8 mouse cellular contexts compared by ENCODE assay signal in the genomic region with DNA sequence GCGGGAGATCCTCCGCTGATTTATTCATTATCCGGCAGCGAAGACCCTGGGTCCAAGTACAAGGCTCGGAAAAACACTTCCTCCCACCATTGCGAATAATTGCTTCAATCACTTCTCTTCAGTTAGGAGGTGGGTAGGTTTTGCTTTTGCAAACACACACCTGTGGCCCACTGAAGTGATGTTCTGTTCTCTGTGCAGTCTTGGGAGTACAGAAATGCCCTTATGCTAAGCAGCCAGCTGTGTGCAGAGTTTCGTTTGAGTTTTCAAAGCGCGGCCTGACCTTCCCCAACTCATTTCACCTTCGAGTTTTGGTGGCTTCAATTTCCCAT. TPM values are rescaled to one million over a fixed set of nuclear protein-coding genes. Genes with fewer than 3 reads are reported as not detected.
DNase-seq lines count a peak whose midpoint lies in the region; ATAC-seq and TF ChIP-seq lines count a peak whose summit lies in the region.

No protein-coding gene starts in this region.

- no peak for TF ChIP-seq EP300 in liver, embryonic 14.5 days (IDR thresholded peaks at IDR 0.05; ENCODE audit: low read depth)
- TF ChIP-seq EP300 in stomach, postnatal 0 days (optimal IDR thresholded peaks at IDR 0.05): no peak

- WGBS in heart, embryonic 12.5 days: 6% methylated on average over 10 of the region's 10 CpGs
- WGBS in liver, embryonic 14.5 days (ENCODE audit: insufficient replicate concordance): 2% methylated on average over 10 of the region's 10 CpGs
- 8% methylated on average over 10 of the region's 10 CpGs for WGBS in stomach, postnatal 0 days

- no peak overlapping the region for H3K27ac ChIP-seq in heart, embryonic 12.5 days (ENCODE audit: poor library complexity, severe bottlenecking)
- H3K27ac ChIP-seq in liver, embryonic 14.5 days: no peak overlapping the region
- H3K27ac ChIP-seq in stomach, postnatal 0 days (replicated peaks): peak overlapping the region; percentile 90; the same call in 1 of the 2 replicates

- no peak for ATAC-seq in heart, embryonic 12.5 days (ENCODE audit: insufficient number of reproducible peaks, low FRiP score)
- ATAC-seq in liver, embryonic 14.5 days (ENCODE audit: insufficient read depth): no peak
- no peak for ATAC-seq in stomach, postnatal 0 days (ENCODE audit: low FRiP score, low TSS enrichment)
- no peak for ATAC-seq in megakaryocyte progenitor cell, adult 5-6 weeks (replicated peaks; ENCODE audit: poor library complexity)
- ATAC-seq in frontal cortex, adult (ENCODE audit: low TSS enrichment): no peak

- H3K27me3 ChIP-seq in heart, embryonic 12.5 days (replicated peaks): no peaks in the 10 kb centered on the region
- H3K27me3 ChIP-seq in liver, embryonic 14.5 days (ENCODE audit: control insufficient read depth, insufficient read depth, low read length): peaks cover 33% of the 10 kb centered on the region
- no peaks in the 10 kb centered on the region for H3K27me3 ChIP-seq in stomach, postnatal 0 days (ENCODE audit: control insufficient read depth, insufficient read depth, low read length)

- H3K9me3 ChIP-seq in heart, embryonic 12.5 days (replicated peaks): no peaks in the 10 kb centered on the region
- H3K9me3 ChIP-seq in liver, embryonic 14.5 days (ENCODE audit: control insufficient read depth, low read length): no peaks in the 10 kb centered on the region
- H3K9me3 ChIP-seq in stomach, postnatal 0 days (ENCODE audit: control insufficient read depth, low read length): no peaks in the 10 kb centered on the region

- H3K36me3 ChIP-seq in heart, embryonic 12.5 days: no peaks in the 10 kb centered on the region
- H3K36me3 ChIP-seq in liver, embryonic 14.5 days (replicated peaks; ENCODE audit: control insufficient read depth, insufficient read depth, low read depth): no peaks in the 10 kb centered on the region
- no peaks in the 10 kb centered on the region for H3K36me3 ChIP-seq in stomach, postnatal 0 days (ENCODE audit: control insufficient read depth, insufficient read depth, low read length)

- no peak for DNase-seq in heart, adult 9 months (ENCODE audit: low spot score in 2 of 2)
- DNase-seq in MN1 (ENCODE audit: low spot score): peak; percentile 35
- peak; percentile 18 for DNase-seq in forelimb bud, embryonic 11.5 days (ENCODE audit: low read depth, low spot score)
- no peak for DNase-seq in liver, embryonic 14.5 days (ENCODE audit: low read depth in 3 of 3, low spot score in 3 of 3)
- no peak for DNase-seq in stomach, postnatal 0 days (ENCODE audit: low spot score)

- H3K4me3 ChIP-seq in heart, embryonic 12.5 days: peak overlapping the region; percentile 90
- peak overlapping the region; percentile 61 to 65 for H3K4me3 ChIP-seq in liver, embryonic 14.5 days (ENCODE audit: insufficient read depth in 1 of 2, low read depth in 2 of 2, low read length in 2 of 2)
- peak overlapping the region; percentile 77 for H3K4me3 ChIP-seq in stomach, postnatal 0 days (ENCODE audit: low read depth, low read length)

- no peak for TF ChIP-seq CTCF in liver, embryonic 14.5 days (IDR thresholded peaks at IDR 0.05; ENCODE audit: low read depth)
- TF ChIP-seq CTCF in stomach, postnatal 0 days (IDR thresholded peaks at IDR 0.05; ENCODE audit: low read depth): no peak

- peak overlapping the region; percentile 91 for H3K9ac ChIP-seq in heart, embryonic 12.5 days
- H3K9ac ChIP-seq in liver, embryonic 14.5 days (replicated peaks): no peak overlapping the region
- peak overlapping the region; percentile 78 for H3K9ac ChIP-seq in stomach, postnatal 0 days (ENCODE audit: low read length)

- H3K4me1 ChIP-seq in heart, embryonic 12.5 days (replicated peaks): peaks cover 38% of the 10 kb centered on the region
- H3K4me1 ChIP-seq in liver, embryonic 14.5 days (replicated peaks; ENCODE audit: control insufficient read depth in 2 of 2, insufficient read depth in 2 of 2, low read length in 1 of 2): peaks cover 0 to 6% of the 10 kb centered on the region in 2 experiments; a peak in 2 of 4 replicates
- H3K4me1 ChIP-seq in stomach, postnatal 0 days (replicated peaks; ENCODE audit: control insufficient read depth, insufficient read depth): no peaks in the 10 kb centered on the region

- peak overlapping the region; percentile 96 for H3K4me2 ChIP-seq in heart, embryonic 12.5 days
- peak overlapping the region; percentile 67 for H3K4me2 ChIP-seq in liver, embryonic 14.5 days (ENCODE audit: low read depth)
- peak overlapping the region; percentile 93 for H3K4me2 ChIP-seq in stomach, postnatal 0 days (replicated peaks; ENCODE audit: low read depth)

RNA-seq across cellular contexts. Expression of a gene that starts 1.0 kb away (rescaled TPM):
- polyA plus RNA-seq in heart, embryonic 12.5 days (2016; fragmentation: Nextera tagmentation; extraction: Ambion mirVana): 4.4 and 4.8 TPM in 2 replicates
- polyA plus RNA-seq in liver, embryonic 14.5 days (2012; rRNA removed): 0.71 and 1.0 TPM in 2 replicates
- polyA plus RNA-seq in liver, embryonic 14.5 days (2014; fragmentation: Nextera tagmentation; extraction: Ambion mirVana): 1.1 and 1.3 TPM in 2 replicates
- polyA plus RNA-seq in stomach, postnatal 0 days (2015; fragmentation: Nextera tagmentation; extraction: Ambion mirVana): 2.4 and 3.1 TPM in 2 replicates
- total RNA-seq in megakaryocyte progenitor cell, adult 5-6 weeks (2015): 15.4 and 16.5 TPM in 2 replicates
- 16.0 and 17.9 TPM in 2 replicates for total RNA-seq in megakaryocyte progenitor cell, adult 5-6 weeks (2017)

RNA-seq across cellular contexts. Expression of a gene that starts 27.8 kb away (rescaled TPM):
- polyA plus RNA-seq in heart, embryonic 12.5 days (2016; fragmentation: Nextera tagmentation; extraction: Ambion mirVana): 35.4 and 36.4 TPM in 2 replicates
- polyA plus RNA-seq in liver, embryonic 14.5 days (2012; rRNA removed): 9.9 and 13.3 TPM in 2 replicates
- 30.7 and 30.8 TPM in 2 replicates for polyA plus RNA-seq in liver, embryonic 14.5 days (2014; fragmentation: Nextera tagmentation; extraction: Ambion mirVana)
- polyA plus RNA-seq in stomach, postnatal 0 days (2015; fragmentation: Nextera tagmentation; extraction: Ambion mirVana): 56.0 and 60.8 TPM in 2 replicates
- total RNA-seq in megakaryocyte progenitor cell, adult 5-6 weeks (2015): 44.3 and 56.4 TPM in 2 replicates
- total RNA-seq in megakaryocyte progenitor cell, adult 5-6 weeks (2017): 24.8 and 29.7 TPM in 2 replicates

Comparison
In these comparisons a context has a peak if more than half of its experiments do, and no peak if none do; other contexts are left out.
1. DNase-seq: peak in MN1 (single experiment) and forelimb bud, embryonic 11.5 days (single experiment); none in heart, adult 9 months (0 of 2), liver, embryonic 14.5 days (0 of 3) and stomach, postnatal 0 days (single experiment).
2. Peak in every context shown above with its lines, with median percentiles within 50 percentile points of each other: H3K4me2 ChIP-seq and H3K4me3 ChIP-seq.